Mouse (Mus musculus) common myeloid progenitor, adult 5-6 weeks (primary cell): Measurements from ENCODE around the gene Ankrd34b. TPM values are rescaled to one million over a fixed set of nuclear protein-coding genes. Genes with fewer than 3 reads are reported as not detected.

Experiments
- ATAC-seq: replicated peaks from 2 replicates; pipeline ENCODE4 v1.8.0; 2016; ENCODE audit warnings: low read depth, mild to moderate bottlenecking, moderate TSS enrichment, inconsistent platforms; ENCODE audit not compliant: poor library complexity, severe bottlenecking
- total RNA-seq: library from RNA; stranded (forward); fragments of 200-1000, 187-1606 nt; gene quantifications from 2 replicates; pipeline ENCODE4 v1.2.3, GENCODE M21; 2017

Gene Ankrd34b
- total RNA-seq, 1 experiment from 2014 or later, result not detected

DNA sequence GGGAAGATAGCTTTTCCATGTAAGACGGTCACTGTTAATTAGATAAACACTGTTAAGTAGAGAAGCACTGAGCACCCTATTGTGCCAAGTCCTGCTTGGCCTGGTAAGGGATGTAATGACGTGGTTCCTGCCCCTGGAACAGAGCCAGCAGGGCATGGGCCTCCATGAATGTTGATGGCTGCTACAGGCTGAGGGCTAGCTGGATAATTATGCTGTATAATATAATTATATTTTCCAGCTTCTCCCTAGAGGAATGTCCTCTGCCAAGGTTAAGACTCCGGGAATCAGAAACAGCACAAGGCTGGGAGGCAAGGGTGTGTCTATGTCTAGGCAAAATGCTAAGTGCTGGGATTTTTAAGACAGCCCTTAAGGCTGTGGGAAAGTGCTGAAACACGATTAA lies 65.1 kb downstream of the Ankrd34b start:
- no peak for ATAC-seq

Other genes starting within 250 kb of the Ankrd34b start
- gene Gm20379, start 119.9 kb upstream of the Ankrd34b start, total RNA-seq, result not detected in 2 replicates
- 24.1 and 29.4 TPM in 2 replicates for gene Dhfr, start 71.2 kb upstream of the Ankrd34b start, total RNA-seq
- 52.4 and 52.6 TPM in 2 replicates for gene Msh3, start 70.9 kb upstream of the Ankrd34b start, total RNA-seq
- gene Fam151b, start 58.1 kb downstream of the Ankrd34b start, total RNA-seq, result 4.1 and 5.5 TPM in 2 replicates
- 6.7 and 6.9 TPM in 2 replicates for gene Zfyve16, start 105.0 kb downstream of the Ankrd34b start, total RNA-seq
- not detected in 2 replicates for gene Spz1, start 150.3 kb downstream of the Ankrd34b start, total RNA-seq
- gene Serinc5, start 185.2 kb downstream of the Ankrd34b start, total RNA-seq, result 11.3 and 15.5 TPM in 2 replicates